In genomic region chr1:190007271-190007670, GRCm38 (mm10) we compare ENCODE assay signal across 14 mouse cellular contexts.
"Had no signal": no experiment of that assay in that cellular context is flagged by ENCODE, and none has a peak within 500 bp of the region (broad histone marks: within the 10 kb centered on the region; RNA-seq: fewer than 3 reads in every experiment).

No protein-coding gene starts in this region.

- ATAC-seq: liver, embryonic 12.5 days had no signal

- H3K4me3 ChIP-seq: left cerebral cortex, adult 2 months; limb, embryonic 15.5 days; liver, embryonic 12.5 days; midbrain, embryonic 10.5 days; neural tube, embryonic 12.5 days had no signal

- H3K27ac ChIP-seq: left cerebral cortex, adult 2 months; limb, embryonic 15.5 days; liver, embryonic 12.5 days; midbrain, embryonic 10.5 days; neural tube, embryonic 12.5 days had no signal

- H3K36me3 ChIP-seq: limb, embryonic 15.5 days; liver, embryonic 12.5 days; midbrain, embryonic 10.5 days; neural tube, embryonic 12.5 days had no signal

- H3K9ac ChIP-seq: limb, embryonic 15.5 days; liver, embryonic 12.5 days; lung, embryonic 14.5 days; neural tube, embryonic 12.5 days had no signal

- H3K9me3 ChIP-seq: limb, embryonic 15.5 days; liver, embryonic 12.5 days; midbrain, embryonic 10.5 days; neural tube, embryonic 12.5 days had no signal

- DNase-seq: kidney, adult 8-10 months; kidney, postnatal 25 days; lung, embryonic 14.5 days; lung, postnatal 10 days; lung, postnatal 4 days; right cerebral cortex, postnatal 4 days; spleen, adult 18-20 months; thymus, adult 18-20 months; thymus, postnatal 14 days had no signal

- H3K4me1 ChIP-seq: liver, embryonic 12.5 days had no signal

- H3K4me2 ChIP-seq: limb, embryonic 15.5 days; liver, embryonic 12.5 days; lung, embryonic 14.5 days; neural tube, embryonic 12.5 days had no signal

- H3K27me3 ChIP-seq: limb, embryonic 15.5 days; neural tube, embryonic 12.5 days had no signal
